Mouse (Mus musculus) intestine, embryonic 14.5 days (tissue): ENCODE measurements around the gene Prkag1. TPM values are rescaled to one million over a fixed set of nuclear protein-coding genes. Genes with fewer than 3 reads are reported as not detected.

Experiments
- ATAC-seq: fragments of 200-750 bp; cut with Nextera tagmentation; replicated peaks from 2 replicates; pipeline ENCODE4 v1.8.0; 2017; ENCODE audit warnings: low read depth, moderate number of reproducible peaks, moderate TSS enrichment, moderate library complexity; ENCODE audit not compliant: low FRiP score, low TSS enrichment
- DNase-seq: peaks from one replicate; pipeline ENCODE4 v3.0.0-alpha.2; 2018; ENCODE audit warnings: low spot score
- H3K27ac ChIP-seq: fragments of 300-500 bp; sonication (generic); 2 replicates; pipeline ENCODE4 v1.5.1; 2014; ENCODE audit warnings: low read depth, mild to moderate bottlenecking, control low read depth
- H3K27me3 ChIP-seq: fragments of 300-500 bp; sonication (generic); replicated peaks from 2 replicates; pipeline ENCODE4 v1.6.1; 2014; ENCODE audit warnings: low read length, control low read depth; ENCODE audit not compliant: control insufficient read depth, insufficient read depth
- H3K36me3 ChIP-seq: fragments of 300-500 bp; sonication (generic); 2 replicates; pipeline ENCODE4 v1.6.1; 2014; ENCODE audit warnings: low read length, control low read depth; ENCODE audit not compliant: control insufficient read depth, insufficient read depth
- H3K4me1 ChIP-seq: fragments of 300-500 bp; sonication (generic); replicated peaks from 2 replicates; pipeline ENCODE4 v1.6.1; 2014; ENCODE audit warnings: low read length, control low read depth, mixed read lengths; ENCODE audit not compliant: control insufficient read depth, insufficient read depth
- H3K4me2 ChIP-seq: fragments of 300-500 bp; sonication (generic); 2 replicates; pipeline ENCODE4 v1.6.1; 2014; ENCODE audit warnings: low read length
- H3K4me3 ChIP-seq: fragments of 300-500 bp; sonication (generic); 2 replicates; pipeline ENCODE4 v1.5.1; 2014; ENCODE audit warnings: low read depth, low read length, control low read depth, mixed read lengths
- H3K9ac ChIP-seq: fragments of 300-500 bp; sonication (generic); 2 replicates; pipeline ENCODE4 v1.6.1; 2014; ENCODE audit warnings: mild to moderate bottlenecking, low read length
- H3K9me3 ChIP-seq: fragments of 300-500 bp; sonication (generic); 2 replicates; pipeline ENCODE4 v1.6.1; 2016; ENCODE audit warnings: low read length, control low read depth; ENCODE audit not compliant: control insufficient read depth
- WGBS: fragments of 180-500 bp; shearing (Covaris S2); extraction: QIAGEN DNeasy Blood & Tissue Kit; methylation state at CpG from one replicate; pipeline ENCODE4 v1.1.7; 2014; 5-methylcytosine and 5-hydroxymethylcytosine counted together
- polyA plus RNA-seq: library from polyadenylated mRNA; unstranded; fragments of >200 nt; fragmentation: Nextera tagmentation; extraction: Ambion mirVana; gene quantifications from 2 replicates; pipeline ENCODE4 v1.2.1, GENCODE M21; 2014

Prkag1 gene
- 77.0 and 77.3 TPM in 2 replicates for polyA plus RNA-seq

- ATAC-seq (peak; percentile 94), DNase-seq (peak; percentile 96)
- H3K27me3 ChIP-seq: no peaks in the 10 kb centered on the region
- H3K4me3 ChIP-seq: peak within 1 kb of the TSS; percentile 84
- no peaks in the 10 kb centered on the region for H3K9me3 ChIP-seq
- H3K4me1 ChIP-seq: peaks cover 10% of the 10 kb centered on the region; the same call in 1 of the 2 replicates
- H3K9ac ChIP-seq: peak within 1 kb of the TSS; percentile 87
- H3K27ac ChIP-seq: peak within 1 kb of the TSS; percentile 92
- H3K36me3 ChIP-seq: peaks cover 37% of the 10 kb centered on the region
- H3K4me2 ChIP-seq: peak within 1 kb of the TSS; percentile 49
- under 1% methylated on average over 57 of the region's 66 CpGs for WGBS
Measured at GRCm38 (mm10) chr15:98830736-98831683, at the start of gene Prkag1. TSS of gene Prkag1 (minus strand) at chr15:98831521.

GRCm38 (mm10) chr15:98877331-98877730 lies 46.0 kb upstream of the Prkag1 start:
- Histone ChIP-seq H3K9me3 (no peaks in the 10 kb centered on the region), H3K4me3 (no peak overlapping the region), H3K4me2 (no peak overlapping the region), H3K9ac (no peak overlapping the region), H3K27me3 (no peaks in the 10 kb centered on the region), H3K4me1 (peaks cover 6% of the 10 kb centered on the region), H3K27ac (no peak overlapping the region), H3K36me3 (peaks cover 4% of the 10 kb centered on the region; the same call in 1 of the 2 replicates)
- WGBS: 13% methylated on average over 3 of the region's 3 CpGs
- DNase-seq (peak; percentile 72), ATAC-seq (no peak)

- Histone ChIP-seq H3K27ac (peak overlapping the region; percentile 98), H3K9ac (peak overlapping the region; percentile 99), H3K4me1 (peaks cover 26% of the 10 kb centered on the region), H3K27me3 (no peaks in the 10 kb centered on the region), H3K36me3 (no peaks in the 10 kb centered on the region), H3K4me2 (peak overlapping the region; percentile 99), H3K4me3 (peak overlapping the region; percentile 99), H3K9me3 (no peaks in the 10 kb centered on the region)
- DNase-seq (peak; percentile 98), ATAC-seq (peak; percentile 88)
- WGBS: 1% methylated on average over 50 of the region's 51 CpGs
Measured at GRCm38 (mm10) chr15:98871916-98872888, 40.9 kb upstream of the Prkag1 start.

GRCm38 (mm10) chr15:98871070-98871915 lies 40.0 kb upstream of the Prkag1 start, which contains the start of gene Kmt2d:
TSS of gene Kmt2d (minus strand) at chr15:98871204.
- Histone ChIP-seq H3K27me3 (no peaks in the 10 kb centered on the region), H3K4me2 (peak within 1 kb of the TSS; percentile 99), H3K9me3 (no peaks in the 10 kb centered on the region), H3K9ac (peak within 1 kb of the TSS; percentile 99), H3K27ac (peak within 1 kb of the TSS; percentile 98), H3K36me3 (peaks cover 5% of the 10 kb centered on the region), H3K4me3 (peak within 1 kb of the TSS; percentile 99), H3K4me1 (peaks cover 26% of the 10 kb centered on the region)
- DNase-seq: no peak
- ATAC-seq: peak; percentile 29
- WGBS: under 1% methylated on average over 66 of the region's 94 CpGs

GRCm38 (mm10) chr15:98870179-98871069 lies 39.1 kb upstream of the Prkag1 start:
- ATAC-seq: no peak
- H3K4me3 ChIP-seq: peak overlapping the region; percentile 99
- H3K9ac ChIP-seq: peak overlapping the region; percentile 99
- H3K9me3 ChIP-seq: no peaks in the 10 kb centered on the region
- H3K27me3 ChIP-seq: no peaks in the 10 kb centered on the region
- peak overlapping the region; percentile 99 for H3K4me2 ChIP-seq
- H3K36me3 ChIP-seq: peaks cover 14% of the 10 kb centered on the region
- peak overlapping the region; percentile 98 for H3K27ac ChIP-seq
- DNase-seq: no peak
- 2% methylated on average over 16 of the region's 16 CpGs for WGBS
- peaks cover 26% of the 10 kb centered on the region for H3K4me1 ChIP-seq

- Histone ChIP-seq H3K9ac (peak overlapping the region; percentile 99), H3K4me2 (peak overlapping the region; percentile 99), H3K9me3 (no peaks in the 10 kb centered on the region), H3K4me3 (peak overlapping the region; percentile 99), H3K27ac (no peak overlapping the region), H3K27me3 (no peaks in the 10 kb centered on the region), H3K4me1 (peaks cover 26% of the 10 kb centered on the region), H3K36me3 (peaks cover 22% of the 10 kb centered on the region)
- no peak for ATAC-seq
- no peak for DNase-seq
- WGBS: 11% methylated on average over 8 of the region's 8 CpGs
Measured at GRCm38 (mm10) chr15:98869342-98870178, 38.2 kb upstream of the Prkag1 start.
